Mouse (Mus musculus): ENCODE results near the gene Prrg2. TPM values are rescaled to one million over a fixed set of nuclear protein-coding genes. Genes with fewer than 3 reads are reported as not detected.

The Prrg2 gene
- total RNA-seq, 1 experiment = 11.4 TPM

DNA sequence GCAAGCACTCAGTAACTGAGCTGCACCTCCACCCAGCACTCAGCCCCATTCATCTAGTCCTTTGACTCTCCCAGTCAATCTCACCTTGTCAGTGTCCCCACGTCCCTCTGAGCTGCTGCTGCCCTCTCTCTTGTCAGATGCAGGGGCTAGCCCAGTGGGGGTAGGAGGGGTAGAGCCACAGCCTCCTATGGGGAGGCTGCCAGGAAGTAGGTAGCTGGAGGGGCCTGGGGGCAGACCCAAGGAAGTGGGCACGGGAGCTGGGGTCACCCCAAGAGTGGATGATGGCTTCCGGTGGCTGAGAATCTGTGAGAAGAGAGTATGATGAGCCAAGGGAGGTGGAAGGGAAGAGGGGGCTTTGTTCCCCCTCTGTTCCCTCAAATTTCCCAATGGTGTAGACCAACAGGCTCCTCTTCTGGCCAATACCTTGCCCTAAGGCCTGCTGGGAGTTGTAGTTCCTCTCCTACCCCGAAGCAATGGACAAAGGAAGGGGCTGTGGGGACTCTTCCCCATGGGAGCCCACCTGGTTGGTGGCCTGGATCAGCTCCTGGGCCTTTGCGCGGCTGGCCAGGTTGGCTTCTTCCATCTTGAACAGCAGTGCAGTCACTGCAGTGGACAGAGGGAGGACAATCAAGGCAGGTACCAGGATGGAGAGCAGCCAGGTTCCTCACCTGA, 57.0 kb downstream of the Prrg2 start:
- no peak for DNase-seq (ENCODE audit: low read depth, low spot score)
- no peak overlapping the region for H3K9ac ChIP-seq (ENCODE audit: insufficient read depth, low read depth, low read length, poor library complexity, severe bottlenecking)
- no peak overlapping the region for H3K4me3 ChIP-seq (ENCODE audit: insufficient read depth in 1 of 2, low read depth in 1 of 2, low read length in 2 of 2, poor library complexity in 1 of 2, severe bottlenecking in 1 of 2)
- peaks cover 78% of the 10 kb centered on the region for H3K36me3 ChIP-seq (ENCODE audit: control insufficient read depth, insufficient read depth, low read length, poor library complexity, severe bottlenecking)
- H3K9me3 ChIP-seq (ENCODE audit: control insufficient read depth, insufficient read depth, low read depth, low read length) = no peaks in the 10 kb centered on the region
- no peak for TF ChIP-seq ZNF384 (IDR thresholded peaks at IDR 0.05; ENCODE audit: low read depth, low read length)
- peak; percentile 76; the same call in 1 of the 2 replicates for TF ChIP-seq HCFC1 (IDR thresholded peaks at IDR 0.05; ENCODE audit: borderline replicate concordance, insufficient read depth, low read length)
- TF ChIP-seq MAFK (IDR thresholded peaks at IDR 0.05; ENCODE audit: insufficient read depth, low read depth, low read length) = no peak
- H3K4me1 ChIP-seq (ENCODE audit: control insufficient read depth in 2 of 2, insufficient read depth in 2 of 2, low read length in 2 of 2, poor library complexity in 1 of 2) = peaks cover 0 to 12% of the 10 kb centered on the region in 2 experiments; a peak in 2 of 4 replicates
- no peak overlapping the region for H3K27ac ChIP-seq (ENCODE audit: insufficient read depth, low read depth, low read length, poor library complexity, severe bottlenecking)
- in situ Hi-C loops (cut with MboI; ENCODE audit: low sequenced_read_pairs in 2 of 2, unreplicated experiment in 2 of 2) = no loop called here

DNA sequence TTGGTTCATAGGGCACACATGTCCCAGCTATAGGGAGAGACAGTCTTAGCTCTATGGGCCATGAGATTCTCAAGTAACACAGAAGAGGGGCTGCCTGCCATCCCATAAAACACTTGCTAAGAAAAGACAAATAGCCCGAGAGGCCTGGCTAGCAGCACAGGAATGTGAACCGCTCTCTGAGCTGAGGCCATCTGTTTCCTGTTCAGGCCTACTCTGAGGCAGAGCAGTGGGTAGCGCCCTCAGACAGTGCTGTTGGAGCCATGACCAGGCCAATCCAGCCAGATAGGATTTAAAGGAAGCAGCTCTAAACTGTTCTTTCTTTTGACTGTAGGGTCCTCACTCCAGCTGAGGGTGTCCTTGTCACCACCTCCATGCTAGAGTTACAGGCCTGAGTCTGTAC, 57.9 kb downstream of the Prrg2 start:
- in situ Hi-C loops (cut with MboI; ENCODE audit: low sequenced_read_pairs in 2 of 2, unreplicated experiment in 2 of 2) = no loop called here
- H3K9me3 ChIP-seq (ENCODE audit: control insufficient read depth, insufficient read depth, low read depth, low read length) = no peaks in the 10 kb centered on the region
- peaks cover 77% of the 10 kb centered on the region for H3K36me3 ChIP-seq (ENCODE audit: control insufficient read depth, insufficient read depth, low read length, poor library complexity, severe bottlenecking)
- H3K27ac ChIP-seq (ENCODE audit: insufficient read depth, low read depth, low read length, poor library complexity, severe bottlenecking) = no peak overlapping the region
- DNase-seq (ENCODE audit: low read depth, low spot score) = no peak
- H3K4me1 ChIP-seq (ENCODE audit: control insufficient read depth in 2 of 2, insufficient read depth in 2 of 2, low read length in 2 of 2, poor library complexity in 1 of 2) = peaks cover 0 to 14% of the 10 kb centered on the region in 2 experiments; a peak in 2 of 4 replicates
- H3K4me3 ChIP-seq (ENCODE audit: insufficient read depth in 1 of 2, low read depth in 1 of 2, low read length in 2 of 2, poor library complexity in 1 of 2, severe bottlenecking in 1 of 2) = no peak overlapping the region
- H3K9ac ChIP-seq (ENCODE audit: insufficient read depth, low read depth, low read length, poor library complexity, severe bottlenecking) = no peak overlapping the region
- TF ChIP-seq ZC3H11A (IDR thresholded peaks at IDR 0.05; ENCODE audit: borderline replicate concordance, low read depth, low read length) = no peak
- TF ChIP-seq CHD2 (IDR thresholded peaks at IDR 0.05; ENCODE audit: low read depth, low read length) = no peak
- no peak for TF ChIP-seq ZNF384 (IDR thresholded peaks at IDR 0.05; ENCODE audit: low read depth, low read length)
- TF ChIP-seq HCFC1 (IDR thresholded peaks at IDR 0.05; ENCODE audit: borderline replicate concordance, insufficient read depth, low read length) = no peak
- no peak for TF ChIP-seq MAFK (IDR thresholded peaks at IDR 0.05; ENCODE audit: insufficient read depth, low read depth, low read length)

Other genes starting within 250 kb of the Prrg2 start
- 91.0 and 98.0 TPM in 2 replicates for gene Nup62, start 246.6 kb downstream of the Prrg2 start, total RNA-seq (2012; rRNA removed)
- 4.8 and 6.0 TPM in 2 replicates for gene Il4i1, start 246.3 kb downstream of the Prrg2 start, total RNA-seq (2012; rRNA removed)
- gene Atf5, start 246.0 kb downstream of the Prrg2 start, total RNA-seq (2012; rRNA removed) = 14.0 and 16.9 TPM in 2 replicates
- 33.8 and 37.6 TPM in 2 replicates for gene Akt1s1, start 213.7 kb downstream of the Prrg2 start, total RNA-seq (2012; rRNA removed)
- gene Tbc1d17, start 213.6 kb downstream of the Prrg2 start, total RNA-seq (2012; rRNA removed) = 31.5 and 55.7 TPM in 2 replicates
- gene Pnkp, start 205.5 kb downstream of the Prrg2 start, total RNA-seq (2012; rRNA removed) = 37.1 and 76.5 TPM in 2 replicates
- gene Ptov1, start 192.9 kb downstream of the Prrg2 start, total RNA-seq (2012; rRNA removed) = 144 and 205 TPM in 2 replicates
- gene Med25, start 170.0 kb downstream of the Prrg2 start, total RNA-seq (2012; rRNA removed) = 88.2 and 121 TPM in 2 replicates
- 14.2 and 17.2 TPM in 2 replicates for gene Fuz, start 166.6 kb downstream of the Prrg2 start, total RNA-seq (2012; rRNA removed)
- 82.5 and 94.9 TPM in 2 replicates for gene Ap2a1, start 133.2 kb downstream of the Prrg2 start, total RNA-seq (2012; rRNA removed)
- 0.49 and 0.85 TPM in 2 replicates for gene Tsks, start 119.5 kb downstream of the Prrg2 start, total RNA-seq (2012; rRNA removed)
- gene Cpt1c, start 87.8 kb downstream of the Prrg2 start, total RNA-seq (2012; rRNA removed) = 60.3 and 123 TPM in 2 replicates
- 413 and 429 TPM in 2 replicates for gene Prmt1, start 76.1 kb downstream of the Prrg2 start, total RNA-seq (2012; rRNA removed)
- 45.9 and 68.4 TPM in 2 replicates for gene Irf3, start 65.0 kb downstream of the Prrg2 start, total RNA-seq (2012; rRNA removed)
- 11.9 and 13.0 TPM in 2 replicates for gene Bcl2l12, start 64.0 kb downstream of the Prrg2 start, total RNA-seq (2012; rRNA removed)
- gene Scaf1, start 46.3 kb downstream of the Prrg2 start, total RNA-seq (2012; rRNA removed) = 39.0 and 39.2 TPM in 2 replicates
- gene Rras, start 44.7 kb downstream of the Prrg2 start, total RNA-seq (2012; rRNA removed) = 11.1 and 14.4 TPM in 2 replicates
- 32.3 and 37.5 TPM in 2 replicates for gene Prr12, start 9.8 kb downstream of the Prrg2 start, total RNA-seq (2012; rRNA removed)
- gene Nosip, start 248 bp downstream of the Prrg2 start, total RNA-seq (2012; rRNA removed) = 94.2 and 106 TPM in 2 replicates
- gene Rcn3, start 29.5 kb upstream of the Prrg2 start, total RNA-seq (2012; rRNA removed) = 137 and 207 TPM in 2 replicates
- gene Fcgrt, start 41.2 kb upstream of the Prrg2 start, total RNA-seq (2012; rRNA removed) = 10.6 and 15.1 TPM in 2 replicates
- gene Rps11, start 61.8 kb upstream of the Prrg2 start, total RNA-seq (2012; rRNA removed) = 1,746 and 1,854 TPM in 2 replicates
- gene Rpl13a, start 66.1 kb upstream of the Prrg2 start, total RNA-seq (2012; rRNA removed) = 3,971 and 5,136 TPM in 2 replicates
- 0.36 and 0.90 TPM in 2 replicates for gene Gm45713, start 73.6 kb upstream of the Prrg2 start, total RNA-seq (2012; rRNA removed)
- gene Flt3l, start 73.8 kb upstream of the Prrg2 start, total RNA-seq (2012; rRNA removed) = 1.8 and 1.9 TPM in 2 replicates
- 69.9 and 70.2 TPM in 2 replicates for gene Pih1d1, start 91.6 kb upstream of the Prrg2 start, total RNA-seq (2012; rRNA removed)
- gene Aldh16a1, start 91.9 kb upstream of the Prrg2 start, total RNA-seq (2012; rRNA removed) = 108 and 115 TPM in 2 replicates
- 3.4 and 4.4 TPM in 2 replicates for gene Slc17a7, start 101.3 kb upstream of the Prrg2 start, total RNA-seq (2012; rRNA removed)
- 0.11 TPM in 1 of 2 replicates, not detected in the other for gene Gfy, start 116.9 kb upstream of the Prrg2 start, total RNA-seq (2012; rRNA removed)
- gene Pth2, start 118.3 kb upstream of the Prrg2 start, total RNA-seq (2012; rRNA removed) = 0.54 TPM in 1 of 2 replicates, not detected in the other
- 2.4 and 2.7 TPM in 2 replicates for gene Ccdc155, start 142.2 kb upstream of the Prrg2 start, total RNA-seq (2012; rRNA removed)
- gene Dkkl1, start 149.5 kb upstream of the Prrg2 start, total RNA-seq (2012; rRNA removed) = 4.7 and 6.9 TPM in 2 replicates
- 95.9 and 111 TPM in 2 replicates for gene Tead2, start 153.1 kb upstream of the Prrg2 start, total RNA-seq (2012; rRNA removed)
- gene Cd37, start 176.4 kb upstream of the Prrg2 start, total RNA-seq (2012; rRNA removed) = 37.6 and 50.8 TPM in 2 replicates
- gene Slc6a16, start 178.4 kb upstream of the Prrg2 start, total RNA-seq (2012; rRNA removed) = 12.7 and 14.6 TPM in 2 replicates
- 0.21 and 0.67 TPM in 2 replicates for gene Slc6a21, start 214.8 kb upstream of the Prrg2 start, total RNA-seq (2012; rRNA removed)